Mouse (Mus musculus): Measurements from ENCODE around the gene Nphp4. TPM values are rescaled to one million over a fixed set of nuclear protein-coding genes. Genes with fewer than 3 reads are reported as not detected.

Gene Nphp4
- total and polyA plus RNA-seq, 3 experiments = 0.57 to 1.3 (median 0.70) TPM

GRCm38 (mm10) chr4:152541172-152541571, 64.7 kb downstream of the Nphp4 start:
- TF ChIP-seq POLR2A (IDR thresholded peaks at IDR 0.05; ENCODE audit: insufficient read depth, low read depth, low read length) (no peak), CTCF (IDR thresholded peaks at IDR 0.05) (peak; percentile 9; the same call in 1 of the 2 replicates), EP300 (IDR thresholded peaks at IDR 0.05; ENCODE audit: insufficient read depth, low read depth, low read length) (no peak)
- no peaks in the 10 kb centered on the region for H3K4me1 ChIP-seq (ENCODE audit: control insufficient read depth, insufficient read depth, low read length)
- 25% methylated on average over 9 of the region's 9 CpGs for WGBS
- no peaks in the 10 kb centered on the region for H3K27me3 ChIP-seq (ENCODE audit: control insufficient read depth, insufficient read depth, low read length)
- no peak overlapping the region for H3K4me3 ChIP-seq
- no peak overlapping the region for H3K9ac ChIP-seq (ENCODE audit: low read depth, low read length)
- no peaks in the 10 kb centered on the region for H3K79me2 ChIP-seq (replicated peaks; ENCODE audit: control insufficient read depth, insufficient read depth, low read length)
- H3K27ac ChIP-seq = no peak overlapping the region
- intact Hi-C loops (cut with DNase I) = no loop called here
- no peaks in the 10 kb centered on the region for H3K36me3 ChIP-seq (ENCODE audit: control insufficient read depth, insufficient read depth, low read length)
- DNase-seq = no peak

GRCm38 (mm10) chr4:152542447-152542846, 65.9 kb downstream of the Nphp4 start:
- 98% methylated on average over 11 of the region's 11 CpGs for WGBS
- no peak overlapping the region for H3K27ac ChIP-seq
- intact Hi-C loops (cut with DNase I) = no loop called here

GRCm38 (mm10) chr4:152546481-152546880, 70.0 kb downstream of the Nphp4 start:
- H3K36me3 ChIP-seq (ENCODE audit: control insufficient read depth, insufficient read depth, low read length) = no peaks in the 10 kb centered on the region
- 63% methylated on average over 8 of the region's 8 CpGs for WGBS
- H3K79me2 ChIP-seq (replicated peaks; ENCODE audit: control insufficient read depth, insufficient read depth, low read length) = no peaks in the 10 kb centered on the region
- no peak overlapping the region for H3K27ac ChIP-seq
- no peaks in the 10 kb centered on the region for H3K27me3 ChIP-seq (ENCODE audit: control insufficient read depth, insufficient read depth, low read length)
- TF ChIP-seq POLR2A (IDR thresholded peaks at IDR 0.05; ENCODE audit: insufficient read depth, low read depth, low read length) = no peak
- no peak for TF ChIP-seq CTCF (IDR thresholded peaks at IDR 0.05)
- no peak for TF ChIP-seq EP300 (IDR thresholded peaks at IDR 0.05; ENCODE audit: insufficient read depth, low read depth, low read length)
- H3K9ac ChIP-seq (ENCODE audit: low read depth, low read length) = no peak overlapping the region
- intact Hi-C loops (cut with DNase I) = no loop called here
- no peaks in the 10 kb centered on the region for H3K4me1 ChIP-seq (ENCODE audit: control insufficient read depth, insufficient read depth, low read length)
- DNase-seq = no peak
- H3K4me3 ChIP-seq = no peak overlapping the region

More at GRCm38 (mm10) chr4:152542447-152542846, 65.9 kb downstream of the Nphp4 start:
- no peak overlapping the region for H3K4me3 ChIP-seq
- no peaks in the 10 kb centered on the region for H3K36me3 ChIP-seq (ENCODE audit: control insufficient read depth, insufficient read depth, low read length)
- DNase-seq = no peak
- no peaks in the 10 kb centered on the region for H3K27me3 ChIP-seq (ENCODE audit: control insufficient read depth, insufficient read depth, low read length)
- H3K79me2 ChIP-seq (replicated peaks; ENCODE audit: control insufficient read depth, insufficient read depth, low read length) = no peaks in the 10 kb centered on the region
- no peak overlapping the region for H3K9ac ChIP-seq (ENCODE audit: low read depth, low read length)
- no peaks in the 10 kb centered on the region for H3K4me1 ChIP-seq (ENCODE audit: control insufficient read depth, insufficient read depth, low read length)
- no peak for TF ChIP-seq CTCF (IDR thresholded peaks at IDR 0.05)
- no peak for TF ChIP-seq POLR2A (IDR thresholded peaks at IDR 0.05; ENCODE audit: insufficient read depth, low read depth, low read length)
- TF ChIP-seq EP300 (IDR thresholded peaks at IDR 0.05; ENCODE audit: insufficient read depth, low read depth, low read length) = no peak

GRCm38 (mm10) chr4:152547886-152548663, 71.6 kb downstream of the Nphp4 start:
- Histone ChIP-seq H3K27me3 (ENCODE audit: control insufficient read depth, insufficient read depth, low read length) (no peaks in the 10 kb centered on the region), H3K27ac (no peak overlapping the region), H3K9ac (ENCODE audit: low read depth, low read length) (no peak overlapping the region), H3K79me2 (replicated peaks; ENCODE audit: control insufficient read depth, insufficient read depth, low read length) (no peaks in the 10 kb centered on the region), H3K36me3 (ENCODE audit: control insufficient read depth, insufficient read depth, low read length) (no peaks in the 10 kb centered on the region), H3K4me1 (ENCODE audit: control insufficient read depth, insufficient read depth, low read length) (no peaks in the 10 kb centered on the region), H3K4me3 (no peak overlapping the region)
- no peak for TF ChIP-seq POLR2A (IDR thresholded peaks at IDR 0.05; ENCODE audit: insufficient read depth, low read depth, low read length)
- TF ChIP-seq EP300 (IDR thresholded peaks at IDR 0.05; ENCODE audit: insufficient read depth, low read depth, low read length) = no peak
- TF ChIP-seq CTCF (IDR thresholded peaks at IDR 0.05) = no peak
- no peak for DNase-seq
- 53% methylated on average over 37 of the region's 37 CpGs for WGBS
- intact Hi-C loops (cut with DNase I) = no loop called here

GRCm38 (mm10) chr4:152549507-152550202, 73.1 kb downstream of the Nphp4 start:
- H3K36me3 ChIP-seq (ENCODE audit: control insufficient read depth, insufficient read depth, low read length) = no peaks in the 10 kb centered on the region
- H3K27ac ChIP-seq = no peak overlapping the region
- TF ChIP-seq EP300 (IDR thresholded peaks at IDR 0.05; ENCODE audit: insufficient read depth, low read depth, low read length) (no peak), CTCF (IDR thresholded peaks at IDR 0.05) (no peak), POLR2A (IDR thresholded peaks at IDR 0.05; ENCODE audit: insufficient read depth, low read depth, low read length) (no peak)
- no peak for DNase-seq
- no peaks in the 10 kb centered on the region for H3K79me2 ChIP-seq (replicated peaks; ENCODE audit: control insufficient read depth, insufficient read depth, low read length)
- H3K4me1 ChIP-seq (ENCODE audit: control insufficient read depth, insufficient read depth, low read length) = no peaks in the 10 kb centered on the region
- no peak overlapping the region for H3K4me3 ChIP-seq
- intact Hi-C loops (cut with DNase I) = no loop called here
- H3K9ac ChIP-seq (ENCODE audit: low read depth, low read length) = no peak overlapping the region
- no peaks in the 10 kb centered on the region for H3K27me3 ChIP-seq (ENCODE audit: control insufficient read depth, insufficient read depth, low read length)
- 86% methylated on average over 18 of the region's 18 CpGs for WGBS

- no peak overlapping the region for H3K4me3 ChIP-seq
- H3K79me2 ChIP-seq (replicated peaks; ENCODE audit: control insufficient read depth, insufficient read depth, low read length) = no peaks in the 10 kb centered on the region
- H3K27me3 ChIP-seq (ENCODE audit: control insufficient read depth, insufficient read depth, low read length) = no peaks in the 10 kb centered on the region
- no peaks in the 10 kb centered on the region for H3K36me3 ChIP-seq (ENCODE audit: control insufficient read depth, insufficient read depth, low read length)
- intact Hi-C loops (cut with DNase I) = no loop called here
- DNase-seq = no peak
- 93% methylated on average over 6 of the region's 6 CpGs for WGBS
- no peak overlapping the region for H3K27ac ChIP-seq
- H3K4me1 ChIP-seq (ENCODE audit: control insufficient read depth, insufficient read depth, low read length) = no peaks in the 10 kb centered on the region
- no peak for TF ChIP-seq CTCF (IDR thresholded peaks at IDR 0.05)
- TF ChIP-seq EP300 (IDR thresholded peaks at IDR 0.05; ENCODE audit: insufficient read depth, low read depth, low read length) = no peak
- TF ChIP-seq POLR2A (IDR thresholded peaks at IDR 0.05; ENCODE audit: insufficient read depth, low read depth, low read length) = no peak
- H3K9ac ChIP-seq (ENCODE audit: low read depth, low read length) = no peak overlapping the region
Measured at GRCm38 (mm10) chr4:152550203-152550549, 73.7 kb downstream of the Nphp4 start.

Measured in heart, adult 2 months (tissue).